Mouse (Mus musculus) embryo, embryonic 11.5 days (tissue): ENCODE data around the gene Tmem151a.
"Not testable (repeated sequence)": the region's sequence is repeated elsewhere in the genome, so short reads cannot be mapped to it uniquely, and the experiment has no call there.

ENCODE experiments used
- DNase-seq: peaks from one replicate; pipeline ENCODE4 v3.0.0-alpha.2; 2012; ENCODE audit warnings: low read depth, low spot score

Gene Tmem151a

GRCm38 (mm10) chr19:5094746-5095417, 9.6 kb upstream of the Tmem151a start:
- DNase-seq, result no peak

- DNase-seq, result peak; percentile 95
Measured at GRCm38 (mm10) chr19:5094243-5094632, 8.9 kb upstream of the Tmem151a start.

GRCm38 (mm10) chr19:5093481-5094242, 8.3 kb upstream of the Tmem151a start:
- DNase-seq, result no peak

GRCm38 (mm10) chr19:5092083-5092482, 6.8 kb upstream of the Tmem151a start:
- no peak for DNase-seq

- no peak for DNase-seq
Measured at GRCm38 (mm10) chr19:5089324-5089723, 4.0 kb upstream of the Tmem151a start.

- peak; percentile 94 for DNase-seq
Measured at GRCm38 (mm10) chr19:5087884-5088728, 2.8 kb upstream of the Tmem151a start, which contains the start of gene Yif1a. Gene Yif1a (plus strand): TSS chr19:5088538.

GRCm38 (mm10) chr19:5086533-5086932, 1.2 kb upstream of the Tmem151a start:
- DNase-seq, result not testable (repeated sequence)

- DNase-seq, result no peak
Measured at GRCm38 (mm10) chr19:5084834-5085144, 542 bp downstream of the Tmem151a start.

- DNase-seq, result no peak
Measured at GRCm38 (mm10) chr19:5083961-5084833, 1.1 kb downstream of the Tmem151a start.

GRCm38 (mm10) chr19:5082596-5082995, 2.7 kb downstream of the Tmem151a start:
- no peak for DNase-seq

- no peak for DNase-seq
Measured at GRCm38 (mm10) chr19:5082005-5082404, 3.3 kb downstream of the Tmem151a start.

- no peak for DNase-seq
Measured at GRCm38 (mm10) chr19:5079279-5079678, 6.1 kb downstream of the Tmem151a start.

GRCm38 (mm10) chr19:5073518-5073917, 11.8 kb downstream of the Tmem151a start:
- no peak for DNase-seq

- no peak for DNase-seq
Measured at GRCm38 (mm10) chr19:5073028-5073427, 12.3 kb downstream of the Tmem151a start.

- no peak for DNase-seq
Measured at GRCm38 (mm10) chr19:5072389-5073019, 12.8 kb downstream of the Tmem151a start.

- peak; percentile 91 for DNase-seq
Measured at GRCm38 (mm10) chr19:5071545-5072369, 13.6 kb downstream of the Tmem151a start.

GRCm38 (mm10) chr19:5071077-5071476, 14.3 kb downstream of the Tmem151a start:
- no peak for DNase-seq

GRCm38 (mm10) chr19:5069978-5070377, 15.4 kb downstream of the Tmem151a start:
- no peak for DNase-seq

- no peak for DNase-seq
Measured at GRCm38 (mm10) chr19:5069486-5069885, 15.8 kb downstream of the Tmem151a start.
